Mouse (Mus musculus) CD8-positive naive resting alpha-beta T cell, adult 2 months (primary cell): Measurements from ENCODE around the gene Sec24a.
A peak's percentile ranks its signal among the peaks of the same experiment; 100 is the strongest.
"Not testable (repeated sequence)": the region's sequence is repeated elsewhere in the genome, so short reads cannot be mapped to it uniquely, and the experiment has no call there.

Source experiments
- DNase-seq, 2 experiments: peaks; one replicate each; pipeline ENCODE4 v3.0.0; 2022; ENCODE audit warnings: low read depth in 2 of 2, low spot score in 2 of 2

The Sec24a gene

DNA sequence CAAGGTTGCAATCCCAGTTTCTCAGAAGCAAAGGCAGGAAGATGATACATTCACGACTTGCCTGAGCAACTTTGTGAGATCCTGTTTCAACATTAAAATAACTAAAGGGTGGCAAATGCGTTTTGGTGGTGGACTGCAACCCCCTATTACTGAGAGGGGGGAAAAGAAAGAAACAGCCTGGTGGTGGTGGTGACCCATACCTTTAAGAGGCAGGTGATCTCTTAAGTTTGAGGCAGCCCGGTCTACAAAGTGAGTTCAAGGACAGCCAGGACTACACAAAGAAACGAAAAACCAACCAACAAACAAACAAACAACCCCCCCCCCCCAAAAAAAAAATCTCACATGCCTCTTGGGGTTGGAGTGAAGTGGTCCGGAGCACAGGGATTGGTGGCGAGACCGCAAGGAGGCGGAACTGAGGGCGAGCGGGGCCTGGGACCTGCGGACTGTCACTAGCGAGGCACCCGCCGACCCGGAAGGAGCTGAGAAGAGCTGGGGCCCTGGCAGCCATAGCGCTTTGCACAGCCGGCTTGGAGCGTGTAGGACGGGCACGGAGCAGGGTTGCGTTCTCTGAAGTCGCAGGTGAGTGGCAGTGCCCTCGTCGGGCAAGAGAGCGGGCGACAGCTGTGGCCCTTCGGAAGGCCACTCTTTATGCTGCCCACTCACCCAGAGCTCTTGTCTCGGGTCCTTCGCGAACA, at the start of gene Sec24a, which contains the start of gene Sar1b:
TSS of gene Sec24a (minus strand) at position 422 of the 695 bp plus-strand sequence.
TSS of gene Sar1b (plus strand) at position 475 of the 695 bp plus-strand sequence.
- DNase-seq, result peak; percentile 70

DNA sequence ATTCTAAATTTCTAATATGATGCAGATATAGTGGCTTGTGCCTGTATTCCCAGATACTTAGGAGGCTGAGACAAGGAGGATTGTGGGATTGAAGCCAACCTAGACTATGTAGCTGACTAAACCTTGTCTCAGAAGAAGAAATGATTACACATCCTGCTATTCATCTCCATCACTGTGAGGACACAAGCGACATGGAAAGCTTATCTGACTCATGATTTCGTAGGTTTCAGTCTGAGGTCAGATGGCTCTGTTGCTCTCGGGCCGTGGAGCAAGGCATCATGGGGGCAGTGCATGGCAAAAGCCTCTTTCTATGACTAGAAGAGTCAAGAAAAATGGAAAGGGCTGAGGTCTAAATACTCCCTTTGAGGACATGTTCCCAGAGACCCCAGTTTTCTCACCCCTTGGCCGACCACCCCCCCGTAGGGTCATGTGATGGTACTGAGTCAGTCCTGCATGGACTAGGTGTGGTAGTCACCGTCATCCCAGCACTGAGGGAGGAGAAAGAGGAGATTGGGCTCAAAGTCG, 48.6 kb upstream of the Sec24a start:
- no peak for DNase-seq

DNA sequence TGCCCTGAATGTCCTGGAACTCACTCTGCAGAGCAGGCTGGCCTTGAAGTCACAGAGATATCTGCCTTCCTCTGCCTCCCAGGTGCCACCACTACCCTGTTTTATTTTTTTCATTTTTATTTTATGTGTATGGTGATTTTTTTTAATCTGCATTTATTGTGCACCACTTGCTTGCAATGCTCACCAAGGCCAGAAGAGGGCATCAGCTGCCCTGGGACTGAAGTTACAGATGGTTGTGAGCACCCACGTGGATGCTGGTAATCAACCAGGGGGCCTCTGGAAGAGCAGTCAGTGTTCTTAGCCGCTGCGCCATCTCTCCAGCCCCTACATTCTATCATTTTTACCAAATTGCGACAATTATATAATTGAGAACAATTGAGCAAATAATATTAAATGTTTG, 47.8 kb upstream of the Sec24a start:
- DNase-seq, result no peak

DNA sequence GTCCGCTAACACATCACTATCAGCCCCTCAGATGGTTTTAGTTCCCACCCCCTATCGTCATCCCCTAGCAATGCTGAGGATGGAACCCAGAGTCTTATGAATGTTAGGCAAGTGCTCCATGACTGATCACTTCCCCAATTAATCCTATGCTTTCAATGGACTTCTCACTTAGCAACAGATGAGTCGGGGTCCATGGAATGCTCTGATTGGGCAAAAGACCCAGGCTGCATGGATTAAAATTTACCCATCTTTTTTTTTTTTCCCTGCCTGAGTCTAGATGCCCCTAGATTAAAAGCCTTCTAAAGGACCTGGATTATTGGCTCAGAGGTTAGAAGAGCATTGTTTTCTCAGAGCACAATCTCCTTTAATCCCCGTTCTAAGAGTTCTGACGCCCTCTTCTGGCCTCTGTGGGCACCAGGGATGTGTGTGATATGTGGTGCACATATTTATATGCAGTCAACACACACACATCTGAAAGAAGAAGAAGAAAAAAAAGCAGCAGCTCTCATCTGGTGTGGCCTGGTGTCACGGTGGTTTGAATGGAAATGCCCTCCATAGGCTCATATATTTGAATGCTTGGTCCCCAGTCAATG, 46.3 kb upstream of the Sec24a start:
- no peak for DNase-seq

DNA sequence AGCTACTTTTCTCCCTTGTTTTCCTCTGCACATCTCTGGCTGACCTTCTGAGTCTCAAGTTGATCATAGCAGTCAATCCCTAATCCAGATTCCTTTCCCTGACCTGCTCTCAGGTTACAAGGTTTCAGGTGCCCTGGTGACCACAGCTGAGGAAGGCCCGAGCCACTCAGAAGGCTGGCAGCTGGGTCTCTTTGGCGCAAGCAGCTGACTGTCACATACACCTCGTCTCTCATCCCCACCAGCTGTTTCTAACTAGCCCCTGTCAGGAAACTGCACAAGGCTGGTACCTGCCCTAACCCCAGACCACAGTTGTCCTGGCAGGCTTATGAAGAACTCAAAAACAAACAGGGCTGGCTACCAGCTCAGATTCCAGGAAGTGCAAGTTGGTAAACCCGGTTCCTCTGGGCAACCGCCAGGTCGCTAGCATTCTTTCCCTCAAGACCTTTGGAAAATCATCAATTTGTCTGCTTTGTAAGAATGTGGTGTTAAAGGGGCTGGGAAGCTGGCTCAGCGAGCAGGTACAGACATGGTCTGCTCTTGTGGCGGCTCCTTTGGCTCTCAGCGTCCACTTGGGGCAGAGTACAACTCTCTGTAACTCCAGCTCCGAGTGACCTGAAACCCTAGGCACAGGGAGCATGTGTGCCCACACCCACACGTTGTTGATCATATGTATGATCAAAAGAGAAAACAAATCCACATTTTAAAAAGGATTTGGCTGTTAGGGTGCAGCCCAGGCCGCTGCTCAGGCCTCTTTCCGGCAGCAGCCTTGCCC, 43.9 kb upstream of the Sec24a start:
- DNase-seq, result no peak

GRCm38 (mm10) chr11:51805221-51805981, 42.0 kb upstream of the Sec24a start:
- DNase-seq, result peak; percentile 70 to 81

DNA sequence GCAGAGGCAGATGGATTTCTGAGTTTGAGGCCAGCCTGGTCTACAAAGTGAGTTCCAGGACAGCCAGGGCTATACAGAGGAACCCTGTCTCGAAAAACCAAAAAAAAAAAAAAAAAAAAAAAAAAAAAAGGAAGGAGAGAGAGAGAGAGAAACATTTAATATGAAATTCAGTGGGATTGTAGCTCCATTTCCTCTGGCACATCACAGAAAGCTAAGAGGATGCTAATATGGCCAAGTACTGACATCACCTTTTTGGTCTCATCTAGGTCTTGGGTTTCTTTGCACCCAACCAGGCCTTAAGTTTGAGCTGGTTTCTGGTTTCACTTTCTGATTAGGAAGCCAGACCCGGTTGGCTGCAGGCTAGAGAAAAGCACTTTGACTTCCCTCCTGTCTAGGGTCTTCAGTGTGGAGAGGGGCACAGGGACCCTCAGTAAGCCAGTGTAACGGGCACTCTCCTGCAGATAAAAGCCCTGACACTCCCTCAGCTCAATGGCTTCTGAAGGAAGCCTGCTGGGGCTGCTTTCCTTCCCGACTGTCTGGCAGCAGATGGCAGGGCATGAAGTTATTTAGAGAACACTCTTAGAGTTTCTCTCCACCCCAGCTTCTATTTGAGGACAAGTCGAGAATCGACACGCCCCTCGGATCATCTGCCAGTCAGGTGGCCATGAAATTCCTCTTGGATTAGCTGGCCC, 37.3 kb upstream of the Sec24a start:
- no peak for DNase-seq

DNA sequence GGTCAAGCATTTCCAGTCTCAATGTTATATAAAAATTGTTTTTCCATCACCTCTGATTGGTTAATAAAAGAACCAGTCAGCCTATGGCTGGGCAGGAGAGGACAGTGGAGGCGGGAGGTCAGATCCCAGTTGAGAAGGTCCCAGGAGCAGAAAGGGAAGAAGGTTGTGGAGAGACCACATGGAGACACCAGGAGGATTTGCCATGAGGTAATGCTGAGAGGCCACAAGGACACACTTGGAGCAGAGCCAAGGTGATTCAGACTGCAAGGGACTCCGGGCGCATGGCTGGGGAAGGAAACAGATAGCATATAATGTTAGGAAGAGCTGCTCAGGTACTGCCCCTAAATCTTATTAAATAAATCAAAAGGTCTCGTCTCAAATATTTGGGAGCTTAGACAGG, 32.8 kb upstream of the Sec24a start:
- DNase-seq, result no peak

DNA sequence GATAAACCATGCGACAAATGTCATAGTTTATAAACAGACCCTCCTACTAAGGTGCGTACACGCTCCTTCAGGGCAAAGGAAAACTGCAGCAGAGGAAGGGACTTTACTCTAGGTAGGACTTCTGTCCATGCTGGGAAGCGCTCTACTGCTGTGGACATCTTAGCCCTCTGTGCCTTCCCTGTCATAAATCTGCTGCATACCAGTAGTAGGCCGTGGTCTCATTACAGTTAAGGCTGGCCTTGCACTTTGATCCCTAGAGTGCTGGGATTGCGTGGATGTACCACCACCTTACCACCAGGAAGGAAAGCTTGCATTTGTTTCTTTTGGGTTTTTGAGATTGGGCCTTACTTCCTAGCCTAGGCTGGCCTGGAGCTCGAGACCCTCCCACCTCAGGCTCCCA, 27.2 kb upstream of the Sec24a start:
- no peak for DNase-seq

DNA sequence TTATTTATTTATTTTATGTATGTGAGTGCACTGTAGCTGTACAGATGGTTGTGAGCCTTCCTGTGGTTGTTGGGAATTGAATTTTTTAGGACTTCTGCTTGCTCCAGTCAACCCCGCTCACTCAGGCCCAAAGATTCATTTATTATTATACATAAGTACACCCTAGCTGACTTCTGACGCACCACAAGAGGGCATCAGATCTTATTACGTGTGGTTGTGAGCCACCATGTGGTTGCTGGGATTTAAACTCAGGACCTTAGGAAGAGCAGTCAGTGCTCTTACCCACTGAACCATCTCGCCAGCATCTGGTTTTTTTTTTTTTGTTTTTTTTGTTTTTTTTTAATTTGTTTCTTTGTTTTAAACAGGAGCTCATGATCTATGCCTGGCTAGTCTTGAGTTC, 26.3 kb upstream of the Sec24a start:
- not testable (repeated sequence) for DNase-seq

- peak; percentile 30 to 56 for DNase-seq
These were observed 22.5 kb upstream of the Sec24a start for GRCm38 (mm10) chr11:51785926-51786325.

- no peak for DNase-seq
These were observed 19.3 kb upstream of the Sec24a start for GRCm38 (mm10) chr11:51782721-51783120.

DNA sequence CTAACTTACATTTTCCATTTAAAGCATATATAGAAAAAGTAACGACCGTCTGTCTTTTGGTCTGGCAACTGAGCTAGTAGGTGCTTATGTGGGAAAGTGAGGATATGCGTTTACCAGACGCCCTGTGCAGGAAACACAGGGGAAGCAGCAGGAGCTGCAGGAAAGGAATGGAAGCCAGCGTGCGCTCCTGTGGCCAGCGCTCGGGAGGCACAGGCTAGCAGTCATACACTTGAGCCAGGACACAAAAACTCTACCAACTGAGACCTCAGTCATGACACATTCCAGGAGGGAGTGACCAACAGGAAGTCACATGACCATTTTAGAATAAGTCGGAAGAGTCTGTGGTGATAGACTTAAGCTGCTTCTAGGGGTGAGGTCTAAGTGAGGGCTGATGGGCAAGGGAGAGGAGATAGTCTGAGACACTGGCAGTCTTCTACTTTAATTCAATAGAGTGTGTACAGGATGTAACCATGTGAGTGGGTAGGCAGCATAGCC, 17.4 kb upstream of the Sec24a start:
- no peak for DNase-seq

GRCm38 (mm10) chr11:51777478-51777877, 14.0 kb upstream of the Sec24a start:
- DNase-seq, result no peak

DNA sequence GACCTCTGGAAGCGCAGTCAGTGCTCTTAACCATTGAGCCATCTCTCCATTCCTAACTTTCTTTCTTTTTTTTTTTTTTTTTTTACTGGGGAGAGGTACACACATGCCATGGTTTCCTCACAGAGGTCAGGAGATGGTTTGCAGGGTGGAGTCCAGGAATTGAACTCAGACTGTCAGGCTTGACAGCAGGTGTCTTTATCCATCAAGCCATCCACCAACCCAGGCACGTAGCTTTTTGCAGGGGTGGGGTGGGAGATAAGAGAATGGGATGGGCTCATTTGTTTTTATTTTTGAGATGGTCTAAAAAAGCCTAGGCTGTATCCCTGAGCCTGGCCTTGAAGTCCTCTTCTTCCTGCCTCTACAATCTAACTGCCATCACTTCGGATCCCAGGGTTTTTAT, 12.1 kb upstream of the Sec24a start:
- DNase-seq, result no peak

DNA sequence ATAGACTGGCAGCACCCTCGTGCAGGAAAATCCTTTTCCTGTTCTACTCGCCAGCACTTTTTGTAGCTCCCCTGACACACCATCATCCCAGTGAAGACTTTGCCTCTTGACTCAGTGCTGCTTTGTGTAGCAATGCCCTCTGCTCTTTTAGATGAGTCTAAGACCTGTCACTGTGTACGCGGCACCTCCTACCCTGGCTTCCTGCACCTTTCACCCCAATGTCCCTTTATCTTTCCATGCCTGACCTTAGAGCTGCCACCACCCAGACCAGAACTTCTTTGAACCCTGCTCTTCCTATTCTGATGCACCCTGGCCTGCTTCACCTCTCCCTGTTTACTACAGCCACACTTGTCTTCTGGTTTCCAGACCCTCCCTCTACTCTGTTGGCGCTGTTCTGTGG, 4.9 kb upstream of the Sec24a start:
- DNase-seq, result no peak

DNA sequence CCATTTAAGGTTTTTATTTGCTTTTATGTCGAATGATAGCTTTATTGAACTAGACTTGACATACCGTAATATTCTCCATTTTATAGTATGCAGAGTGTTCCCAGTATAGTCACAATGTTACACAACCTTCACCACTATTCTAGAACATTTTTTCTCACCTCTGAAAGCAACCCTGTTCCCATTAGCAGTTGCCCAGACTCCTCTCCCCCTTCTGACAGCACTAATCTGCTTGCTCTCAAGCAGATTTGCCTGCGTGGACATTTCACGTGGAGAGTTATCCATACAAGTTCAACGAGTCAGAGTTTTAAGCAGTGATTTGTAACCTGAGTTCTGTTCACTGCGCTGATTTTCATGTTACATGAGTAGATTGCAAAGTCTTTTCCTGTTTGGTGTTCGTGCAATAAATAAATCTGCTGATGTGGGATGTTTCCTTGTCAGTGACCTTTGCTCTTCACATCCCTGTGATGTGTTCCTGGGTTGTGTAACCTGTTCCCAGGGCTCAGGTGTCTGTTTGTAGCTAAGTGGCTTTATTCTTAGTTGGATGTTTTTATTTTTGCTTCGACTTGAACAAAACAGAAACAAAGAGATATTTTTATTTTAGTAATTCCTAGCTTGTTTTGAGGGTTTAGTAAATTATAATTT, 4.3 kb upstream of the Sec24a start:
- no peak for DNase-seq

DNA sequence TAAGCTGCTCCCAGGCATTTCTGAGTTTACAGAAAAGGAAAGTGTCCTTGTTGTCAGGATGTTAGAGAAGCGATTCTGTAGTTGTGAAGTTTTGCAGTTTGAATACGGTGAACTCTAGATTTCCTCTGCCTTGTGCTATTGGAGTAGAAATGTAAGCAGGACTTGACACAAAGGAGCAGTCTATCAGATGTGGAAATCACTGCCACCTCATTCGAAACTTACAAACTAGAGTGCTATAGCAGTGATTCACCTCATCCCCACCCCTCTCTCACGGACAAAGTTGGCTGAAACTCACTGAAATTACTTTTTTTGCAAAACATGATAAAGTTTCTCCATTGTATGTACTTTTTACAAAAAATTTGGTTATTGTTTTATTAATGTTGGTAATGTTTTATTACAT, 1.4 kb upstream of the Sec24a start:
- no peak for DNase-seq

DNA sequence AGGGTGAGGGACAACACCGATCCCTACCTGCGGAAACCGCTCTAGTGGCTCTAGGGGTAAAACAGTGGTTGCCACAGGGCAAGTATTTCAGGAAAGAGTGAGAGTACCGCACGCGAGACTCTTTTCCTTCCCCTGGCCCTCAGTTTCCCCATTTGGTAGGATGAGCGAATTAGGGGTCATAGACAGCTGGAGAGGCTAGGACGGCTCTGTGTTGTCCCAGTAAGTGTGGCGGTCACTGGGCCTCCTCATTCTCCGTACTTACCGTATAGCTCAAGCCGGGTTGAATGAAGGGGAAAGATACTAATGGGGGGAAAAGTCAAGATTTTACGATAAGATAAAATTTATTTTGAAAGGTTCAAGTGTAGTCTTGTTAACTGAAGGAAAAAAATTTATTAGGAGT, 521 bp upstream of the Sec24a start:
- no peak for DNase-seq

- DNase-seq, result no peak
These were observed 2.2 kb downstream of the Sec24a start for GRCm38 (mm10) chr11:51761241-51761640.
